Mouse (Mus musculus): ENCODE results near the gene Col19a1.

Col19a1 gene

GRCm38 (mm10) chr1:24225825-24226526 is 361.3 kb downstream of the Col19a1 start:
- DNase-seq: no peak

GRCm38 (mm10) chr1:24222981-24223612 is 364.2 kb downstream of the Col19a1 start:
- DNase-seq: no peak

- DNase-seq: no peak
These were observed 365.0 kb downstream of the Col19a1 start for GRCm38 (mm10) chr1:24222231-24222630.

- DNase-seq: no peak
These were observed 368.2 kb downstream of the Col19a1 start for GRCm38 (mm10) chr1:24219041-24219440.
